Mouse (Mus musculus) forebrain, postnatal 0 days (tissue): ENCODE data around the gene Fut1. TPM values are rescaled to one million over a fixed set of nuclear protein-coding genes. Genes with fewer than 3 reads are reported as not detected.

Experiments
- ATAC-seq: fragments of 200-750 bp; cut with Nextera tagmentation; 2 replicates; pipeline ENCODE4 v1.8.0; 2017; ENCODE audit warnings: mild to moderate bottlenecking, moderate library complexity
- DNase-seq: peaks from one replicate; pipeline ENCODE4 v3.0.0-alpha.2; 2015
- H3K27ac ChIP-seq: fragments of 300-500 bp; sonication (generic); 2 replicates; pipeline ENCODE4 v1.5.1; 2014; ENCODE audit warnings: low read depth, mild to moderate bottlenecking, antibody characterized with exemption, low read length, moderate library complexity, mixed read lengths
- H3K27me3 ChIP-seq: fragments of 300-500 bp; sonication (generic); 2 replicates; pipeline ENCODE4 v1.6.1; 2014; ENCODE audit warnings: mild to moderate bottlenecking, low read length, mixed read lengths; ENCODE audit not compliant: insufficient read depth
- H3K36me3 ChIP-seq: fragments of 300-500 bp; sonication (generic); 2 replicates; pipeline ENCODE4 v1.6.1; 2014; ENCODE audit warnings: mild to moderate bottlenecking, moderate library complexity; ENCODE audit not compliant: insufficient read depth
- H3K4me1 ChIP-seq: fragments of 300-500 bp; sonication (generic); 2 replicates; pipeline ENCODE4 v1.6.1; 2014; ENCODE audit warnings: antibody characterized with exemption; ENCODE audit not compliant: insufficient read depth
- H3K4me2 ChIP-seq: fragments of 300-500 bp; sonication (generic); 2 replicates; pipeline ENCODE4 v1.6.1; 2014; ENCODE audit warnings: low read depth, mild to moderate bottlenecking, moderate library complexity
- H3K4me3 ChIP-seq: fragments of 300-500 bp; sonication (generic); 2 replicates; pipeline ENCODE4 v1.5.1; 2014; ENCODE audit warnings: low read depth, low read length, mixed read lengths
- H3K9ac ChIP-seq: fragments of 300-500 bp; sonication (generic); 2 replicates; pipeline ENCODE4 v1.6.1; 2014; ENCODE audit warnings: mild to moderate bottlenecking
- H3K9me3 ChIP-seq: fragments of 300-500 bp; sonication (generic); 2 replicates; pipeline ENCODE4 v1.6.1; 2016; ENCODE audit warnings: low read length
- CTCF ChIP-seq: sonication (generic); IDR thresholded peaks from 2 replicates; pipeline ENCODE4 v1.5.1; 2016; ENCODE audit warnings: antibody characterized with exemption, control low read depth, low read depth
- WGBS: fragments of 180-500 bp; shearing (Covaris S2); extraction: QIAGEN DNeasy Blood & Tissue Kit; methylation state at CpG from one replicate; pipeline ENCODE4 v1.1.7; 2014; 5-methylcytosine and 5-hydroxymethylcytosine counted together
- polyA plus RNA-seq: library from polyadenylated mRNA; unstranded; fragments of >200 nt; fragmentation: Nextera tagmentation; extraction: Ambion mirVana; gene quantifications from 2 replicates; pipeline ENCODE4 v1.2.1, GENCODE M21; 2015
- total RNA-seq: library from RNA; depleted of rRNA; stranded (reverse); fragments of >200 nt; gene quantifications from 2 replicates; pipeline ENCODE4 v1.2.3, GENCODE M21; 2014

Fut1 gene
- total and polyA plus RNA-seq, 2 experiments from 2014 or later: 0.29 TPM; not detected in 1

DNA sequence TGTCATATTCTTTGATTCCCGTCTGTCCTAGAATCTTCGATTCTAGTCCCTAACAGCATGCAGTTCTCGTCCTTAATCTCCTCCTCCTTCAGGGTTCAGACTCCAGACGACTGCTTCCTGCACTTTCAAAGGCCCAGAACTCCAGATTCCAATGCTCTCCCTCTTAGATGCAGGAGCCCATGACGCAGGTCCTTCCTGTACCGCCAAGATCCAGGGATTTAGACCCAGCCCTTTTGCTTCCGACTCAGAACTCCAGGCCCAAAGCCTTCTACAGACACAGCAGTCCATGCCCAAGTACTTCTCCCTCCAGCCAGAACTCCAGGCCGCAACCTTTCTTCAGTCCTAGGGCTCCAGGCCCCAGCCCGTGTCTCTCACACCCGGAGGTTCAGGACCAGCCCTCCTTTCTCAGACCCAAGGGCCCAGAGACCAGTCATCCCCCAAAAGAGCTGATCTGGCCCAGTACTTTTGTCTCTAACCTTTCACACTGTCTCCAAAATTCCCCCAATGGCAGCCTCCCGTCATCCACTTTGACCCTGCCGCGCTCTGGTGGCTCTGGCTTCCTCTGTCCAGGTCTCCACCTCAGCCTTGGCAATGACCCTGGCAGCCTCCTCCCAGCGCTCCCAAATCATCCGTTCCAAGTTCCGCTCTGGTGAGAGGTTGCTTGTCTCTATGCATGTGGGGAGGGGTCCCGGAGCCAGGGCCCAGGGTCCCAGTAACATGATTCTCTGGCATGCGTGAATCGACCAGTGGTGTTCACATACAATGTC is 23.3 kb downstream of the Fut1 start:
- Histone ChIP-seq H3K4me1 (peaks cover 15% of the 10 kb centered on the region; the same call in 1 of the 2 replicates), H3K27me3 (no peaks in the 10 kb centered on the region), H3K9me3 (no peaks in the 10 kb centered on the region), H3K27ac (no peak overlapping the region), H3K4me3 (no peak overlapping the region), H3K4me2 (no peak overlapping the region), H3K36me3 (peaks cover 5% of the 10 kb centered on the region; the same call in 1 of the 2 replicates), H3K9ac (no peak overlapping the region)
- DNase-seq (no peak), ATAC-seq (no peak)
- TF ChIP-seq CTCF: no peak
- WGBS: 75% methylated on average over 19 of the region's 19 CpGs

DNA sequence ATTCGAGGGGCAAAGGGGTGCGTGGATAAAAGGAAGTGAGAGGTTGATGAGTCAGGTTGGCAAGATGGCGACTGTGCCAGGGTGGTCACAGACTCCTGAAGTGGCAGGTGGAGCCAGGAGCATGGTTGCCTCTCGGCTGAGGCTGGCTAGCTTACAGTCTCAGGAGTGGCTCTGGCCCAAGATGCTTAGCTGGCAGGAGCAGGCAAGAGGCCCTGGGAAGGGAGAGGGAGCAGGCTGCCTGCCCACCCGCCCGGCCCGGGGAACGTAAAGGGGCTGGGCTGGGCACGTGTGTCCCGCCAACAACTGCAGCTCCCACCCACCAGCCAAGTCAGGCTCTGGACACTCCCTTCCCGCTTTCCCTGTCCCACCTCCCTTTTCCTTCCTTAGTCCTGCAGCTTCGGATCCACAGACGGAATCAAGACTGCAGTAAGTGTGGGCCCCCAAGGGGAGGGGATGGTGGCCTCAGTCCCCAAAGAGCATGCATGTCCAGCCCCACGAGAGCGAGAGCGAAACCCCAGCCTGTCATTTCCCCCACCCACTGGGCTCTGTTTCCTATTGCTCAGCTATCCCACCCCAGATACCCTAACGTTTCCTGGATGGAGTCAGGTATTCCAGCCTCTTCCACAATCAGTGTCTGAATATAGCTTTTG is 24.4 kb downstream of the Fut1 start:
- TF ChIP-seq CTCF: no peak
- peaks cover 15% of the 10 kb centered on the region; the same call in 1 of the 2 replicates for H3K4me1 ChIP-seq
- H3K27me3 ChIP-seq: no peaks in the 10 kb centered on the region
- ATAC-seq: no peak
- H3K9ac ChIP-seq: no peak overlapping the region
- DNase-seq: no peak
- no peaks in the 10 kb centered on the region for H3K9me3 ChIP-seq
- WGBS: 53% methylated on average over 17 of the region's 17 CpGs
- no peak overlapping the region for H3K4me3 ChIP-seq
- H3K36me3 ChIP-seq: no peaks in the 10 kb centered on the region; the same call in 1 of the 2 replicates
- no peak overlapping the region for H3K4me2 ChIP-seq
- H3K27ac ChIP-seq: no peak overlapping the region

DNA sequence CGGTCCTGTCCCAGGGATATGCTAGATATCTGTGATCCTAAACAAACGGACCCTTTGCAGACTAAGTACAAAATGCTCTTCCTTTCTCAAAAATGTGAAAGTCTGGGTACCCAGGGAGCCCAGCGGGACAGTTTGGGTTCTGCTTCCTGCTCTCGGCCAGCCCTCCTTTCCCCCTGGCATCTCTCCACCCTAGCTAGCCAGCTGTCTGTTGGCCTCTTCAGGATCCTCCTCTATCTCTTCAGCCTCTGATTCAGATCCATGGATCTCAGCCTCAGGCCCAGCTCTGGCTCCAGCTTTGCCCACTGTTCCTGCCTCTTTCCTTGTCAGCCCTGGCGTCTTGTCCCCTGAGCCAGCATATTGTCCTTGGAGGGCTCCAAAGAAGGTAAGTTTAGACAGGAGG is 25.0 kb downstream of the Fut1 start:
- Histone ChIP-seq H3K9me3 (no peaks in the 10 kb centered on the region), H3K36me3 (no peaks in the 10 kb centered on the region), H3K4me1 (peaks cover 15% of the 10 kb centered on the region; the same call in 1 of the 2 replicates), H3K4me2 (no peak overlapping the region), H3K9ac (no peak overlapping the region), H3K4me3 (no peak overlapping the region), H3K27me3 (no peaks in the 10 kb centered on the region), H3K27ac (no peak overlapping the region)
- no peak for TF ChIP-seq CTCF
- DNase-seq: no peak
- ATAC-seq: no peak
- WGBS: 83% methylated on average over 5 of the region's 5 CpGs

DNA sequence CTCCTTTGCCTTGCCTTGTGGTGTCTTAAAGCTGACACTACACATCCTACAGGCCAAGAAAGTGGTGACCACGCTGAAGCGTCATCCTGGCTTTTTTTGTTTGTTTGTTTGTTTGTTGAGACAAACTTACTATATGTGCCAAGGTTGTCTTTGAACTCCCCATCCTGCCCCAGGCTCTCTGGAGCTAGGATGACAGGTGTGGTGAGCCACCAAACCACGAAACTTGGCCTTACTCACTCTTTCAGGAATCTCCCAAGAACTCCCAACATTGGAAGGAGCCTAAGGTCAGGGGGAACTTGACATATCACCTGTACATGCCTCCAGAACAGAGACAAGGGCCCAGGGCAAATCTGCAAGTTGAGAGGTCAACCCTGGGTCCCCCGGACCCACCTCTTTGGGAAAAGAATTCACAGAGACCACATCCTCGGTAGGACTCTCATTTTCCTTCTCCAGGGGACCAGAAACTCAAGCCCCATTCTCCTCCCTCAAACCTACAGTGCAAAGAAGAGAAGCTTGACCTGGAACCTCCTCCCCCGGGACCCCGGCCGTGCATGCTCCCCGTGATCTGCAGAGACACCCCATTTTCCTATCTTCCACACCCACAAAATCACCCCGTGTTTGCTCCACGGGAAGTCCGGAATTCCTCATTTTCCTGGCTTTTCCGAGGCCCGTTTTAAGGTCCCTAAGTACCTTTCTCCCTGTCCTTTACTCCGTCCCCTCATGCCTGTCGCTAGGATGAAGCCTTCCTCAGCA is 25.6 kb downstream of the Fut1 start:
- Histone ChIP-seq H3K4me3 (peak overlapping the region; percentile 44), H3K9me3 (no peaks in the 10 kb centered on the region), H3K27me3 (no peaks in the 10 kb centered on the region), H3K4me1 (peaks cover 15% of the 10 kb centered on the region; the same call in 1 of the 2 replicates), H3K27ac (peak overlapping the region; percentile 87), H3K36me3 (no peaks in the 10 kb centered on the region), H3K4me2 (peak overlapping the region; percentile 72), H3K9ac (peak overlapping the region; percentile 59)
- DNase-seq: no peak
- ATAC-seq: no peak
- no peak for TF ChIP-seq CTCF
- WGBS: 31% methylated on average over 16 of the region's 16 CpGs

DNA sequence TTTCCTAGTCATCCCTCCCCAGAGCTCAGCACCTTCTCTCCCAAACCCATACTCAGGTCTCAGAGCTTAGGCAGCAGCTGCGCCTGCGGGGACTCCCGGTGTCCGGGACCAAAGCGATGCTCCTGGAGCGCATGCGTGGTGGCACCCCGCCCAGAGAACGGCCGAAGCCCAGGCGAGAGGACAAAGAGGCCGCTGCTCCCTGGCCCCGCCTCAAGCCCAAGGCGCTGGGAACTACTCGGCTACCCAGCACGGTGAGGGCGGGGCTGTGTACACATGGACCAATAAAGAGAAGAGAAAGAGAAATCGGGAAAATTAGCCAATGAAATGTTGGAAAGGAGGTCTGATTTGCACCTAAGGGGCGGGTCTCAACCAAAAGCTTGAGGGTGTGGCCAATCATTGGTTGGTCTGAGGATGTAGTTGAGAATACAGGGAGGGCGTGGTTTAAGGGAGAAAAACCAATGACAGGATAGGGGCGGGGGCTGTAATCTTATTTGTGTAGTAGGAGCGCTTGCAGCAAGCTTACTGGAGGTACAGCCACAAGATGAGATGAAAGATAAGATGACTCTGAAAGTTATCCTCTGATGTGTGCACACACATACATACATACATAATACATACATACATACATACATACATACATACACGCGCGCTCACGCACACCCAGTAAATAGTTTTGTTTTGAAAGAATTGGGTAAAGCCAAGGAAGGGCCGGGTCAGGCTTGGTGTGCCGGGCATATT is 26.5 kb downstream of the Fut1 start:
- Histone ChIP-seq H3K4me2 (peak overlapping the region; percentile 72), H3K9ac (peak overlapping the region; percentile 59), H3K4me1 (peaks cover 15% of the 10 kb centered on the region; the same call in 1 of the 2 replicates), H3K27me3 (no peaks in the 10 kb centered on the region), H3K36me3 (no peaks in the 10 kb centered on the region), H3K4me3 (peak overlapping the region; percentile 44), H3K27ac (peak overlapping the region; percentile 87), H3K9me3 (no peaks in the 10 kb centered on the region)
- TF ChIP-seq CTCF: no peak
- WGBS: 1% methylated on average over 28 of the region's 28 CpGs
- DNase-seq (peak; percentile 96), ATAC-seq (peak; percentile 95)

DNA sequence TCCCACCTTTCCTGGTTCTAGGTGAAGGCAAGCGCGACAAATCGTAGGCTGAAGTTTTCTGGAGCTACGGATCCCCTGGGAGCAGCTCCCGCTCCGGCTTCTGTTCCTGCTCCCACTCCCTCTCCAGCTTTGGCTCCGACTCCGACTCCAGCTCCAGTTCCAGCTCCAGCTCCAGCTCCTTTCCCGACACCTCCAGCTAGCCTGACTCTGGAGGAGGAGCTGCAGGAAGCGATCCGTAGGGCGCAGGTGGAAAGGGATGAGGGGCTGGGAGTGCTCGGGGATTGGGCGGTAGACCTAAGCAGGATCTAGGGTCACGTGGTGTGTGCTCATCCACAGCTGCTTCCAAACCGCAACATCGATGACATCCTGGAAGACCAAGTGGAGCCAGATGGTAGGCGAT is 27.1 kb downstream of the Fut1 start:
- TF ChIP-seq CTCF: no peak
- H3K4me2 ChIP-seq: peak overlapping the region; percentile 72
- ATAC-seq (peak; percentile 53), DNase-seq (peak; percentile 78)
- peaks cover 15% of the 10 kb centered on the region; the same call in 1 of the 2 replicates for H3K4me1 ChIP-seq
- no peaks in the 10 kb centered on the region for H3K9me3 ChIP-seq
- H3K36me3 ChIP-seq: no peaks in the 10 kb centered on the region
- peak overlapping the region; percentile 14; the same call in 1 of the 2 replicates for H3K9ac ChIP-seq
- H3K27ac ChIP-seq: peak overlapping the region; percentile 62
- H3K27me3 ChIP-seq: no peaks in the 10 kb centered on the region
- 4% methylated on average over 18 of the region's 18 CpGs for WGBS
- H3K4me3 ChIP-seq: peak overlapping the region; percentile 27
